Mouse (Mus musculus) embryo, embryonic 9.5 days (tissue): ENCODE measurements around the gene Prkcz.

Experiments
- DNase-seq: peaks from one replicate; pipeline ENCODE4 v3.0.0-alpha.2; 2017; ENCODE audit errors: extremely low spot score

Gene Prkcz

GRCm38 (mm10) chr4:155220213-155221100 is 140.7 kb downstream of the Prkcz start:
- DNase-seq, result no peak

DNA sequence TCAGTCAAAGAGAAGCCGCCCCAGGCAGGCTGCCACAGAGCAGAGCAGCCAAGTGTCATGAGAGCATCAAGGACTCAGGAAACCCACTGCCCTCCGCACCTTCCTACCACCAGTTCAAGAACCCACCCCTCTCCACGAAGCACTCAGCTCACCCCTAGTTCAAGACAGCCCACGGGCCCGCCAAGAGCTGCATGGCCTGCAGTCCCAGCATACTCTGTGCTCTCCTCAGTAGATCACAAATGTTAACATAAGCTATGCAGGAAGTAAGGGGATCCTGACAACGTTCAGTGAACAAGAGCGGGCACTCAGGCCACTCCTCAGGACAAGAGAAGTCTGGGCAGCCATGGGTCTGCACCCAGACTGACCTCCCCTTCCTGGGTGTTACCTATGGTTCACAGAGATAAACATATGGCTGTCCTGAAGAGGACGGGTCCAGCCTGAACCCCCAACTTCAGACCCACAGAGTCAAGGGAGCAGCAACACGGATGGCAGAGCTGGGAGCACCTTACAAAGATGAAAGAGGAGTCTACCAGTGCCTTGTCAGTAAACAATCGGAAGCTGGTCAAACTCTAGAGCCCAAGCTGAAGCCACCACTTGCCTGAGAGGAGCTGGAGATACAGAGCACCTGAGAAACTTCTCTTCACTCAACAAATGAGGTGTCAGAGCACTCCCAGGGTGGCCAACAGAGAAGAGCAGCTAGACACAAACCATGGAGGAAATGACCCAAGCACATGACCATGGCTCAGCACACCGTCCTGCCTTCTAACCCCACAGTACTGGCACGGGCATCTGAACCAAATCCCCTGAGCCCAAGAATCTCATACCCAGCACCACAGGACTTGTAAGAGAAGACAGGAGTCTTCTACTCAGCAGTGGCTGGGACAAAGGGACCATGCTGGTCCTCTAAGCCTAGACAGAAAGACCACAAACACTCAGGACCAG is 141.6 kb downstream of the Prkcz start:
- DNase-seq, result no peak

DNA sequence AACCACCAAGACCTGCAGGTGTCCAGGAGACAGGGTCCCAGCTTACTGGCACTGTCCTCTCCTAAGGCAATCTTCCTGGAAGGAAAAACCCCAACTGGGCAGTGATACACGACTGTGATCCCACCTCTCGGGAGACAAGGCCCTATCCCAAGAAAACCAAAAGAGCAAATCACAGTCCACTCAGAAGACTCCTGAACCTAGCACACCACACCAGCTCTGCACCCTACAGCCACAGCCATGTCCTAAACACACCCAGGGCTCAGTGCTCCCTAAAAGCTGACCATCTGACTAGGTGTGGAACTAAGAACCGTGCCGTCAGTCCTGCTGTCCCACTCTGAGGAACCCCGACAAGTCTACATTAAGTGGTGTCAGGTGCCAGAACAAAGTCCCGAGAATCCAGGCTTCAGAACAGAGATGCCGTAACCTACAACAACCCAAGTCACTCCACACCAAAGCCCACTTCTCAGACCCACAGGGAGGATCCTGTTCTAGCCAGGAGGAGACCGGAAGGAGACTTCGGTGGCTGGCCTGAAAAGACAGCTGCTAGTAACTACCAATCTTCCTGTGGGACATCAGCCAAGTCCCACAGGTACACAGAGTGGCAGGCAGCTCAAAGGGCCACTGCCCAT is 142.9 kb downstream of the Prkcz start:
- no peak for DNase-seq

- no peak for DNase-seq
Observed at GRCm38 (mm10) chr4:155217241-155218103, 143.7 kb downstream of the Prkcz start.

DNA sequence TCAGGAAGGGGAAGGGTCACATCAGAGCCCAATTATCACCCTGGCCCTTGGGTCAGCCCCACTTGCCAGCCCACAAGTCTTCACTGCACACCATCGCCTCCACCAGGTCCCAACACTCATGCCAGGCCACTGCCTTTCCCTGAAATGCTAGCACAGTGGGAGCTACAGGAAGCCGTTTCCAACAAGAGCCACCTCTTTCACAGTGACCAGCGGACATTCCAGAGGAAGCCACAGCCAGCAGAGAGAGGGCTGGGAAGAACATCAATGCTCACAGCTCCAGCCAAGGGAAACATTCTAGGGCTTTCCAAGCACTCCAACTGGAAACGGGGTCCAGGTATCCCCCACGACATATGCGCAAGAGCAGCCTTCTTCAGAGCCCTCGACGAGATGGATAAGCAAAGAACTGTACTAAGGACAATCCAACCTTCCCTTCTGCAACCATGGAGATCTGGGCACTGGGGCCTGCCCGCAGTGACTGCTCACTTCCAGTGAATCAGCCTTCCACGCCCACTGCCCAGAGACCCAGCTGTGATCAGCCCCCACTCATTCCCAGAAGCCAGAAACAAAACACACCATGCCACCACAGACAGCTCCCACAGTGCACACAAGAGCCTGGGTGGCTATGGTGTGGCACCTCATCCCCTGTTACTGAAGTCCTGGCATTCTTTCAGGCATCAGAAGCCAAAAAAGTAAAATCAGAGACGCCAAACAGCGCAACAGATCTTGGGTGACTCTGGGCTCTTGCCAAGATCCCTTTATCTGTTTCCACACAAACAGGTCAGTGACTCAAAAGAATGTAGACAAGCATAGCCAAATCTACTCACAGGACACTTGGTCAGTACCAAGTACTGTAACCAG is 145.2 kb downstream of the Prkcz start:
- no peak for DNase-seq

DNA sequence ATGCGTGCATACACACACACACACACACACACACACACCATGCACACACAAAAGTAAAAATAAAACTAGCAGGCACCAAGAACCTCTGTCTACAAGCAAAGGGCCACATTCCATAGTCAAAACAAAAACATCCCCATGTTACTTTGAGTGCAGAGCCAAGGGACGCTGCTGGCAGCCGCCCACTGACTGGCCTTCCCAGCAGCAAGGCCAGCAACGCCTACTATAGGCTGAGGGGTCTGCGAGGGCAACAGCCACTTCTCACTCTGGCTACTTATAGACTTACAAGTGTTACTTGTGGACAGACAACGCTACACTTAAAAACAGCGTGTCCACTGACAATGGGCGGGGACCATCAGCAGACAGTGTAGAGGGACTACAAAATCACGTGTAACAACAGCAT is 146.0 kb downstream of the Prkcz start:
- no peak for DNase-seq

DNA sequence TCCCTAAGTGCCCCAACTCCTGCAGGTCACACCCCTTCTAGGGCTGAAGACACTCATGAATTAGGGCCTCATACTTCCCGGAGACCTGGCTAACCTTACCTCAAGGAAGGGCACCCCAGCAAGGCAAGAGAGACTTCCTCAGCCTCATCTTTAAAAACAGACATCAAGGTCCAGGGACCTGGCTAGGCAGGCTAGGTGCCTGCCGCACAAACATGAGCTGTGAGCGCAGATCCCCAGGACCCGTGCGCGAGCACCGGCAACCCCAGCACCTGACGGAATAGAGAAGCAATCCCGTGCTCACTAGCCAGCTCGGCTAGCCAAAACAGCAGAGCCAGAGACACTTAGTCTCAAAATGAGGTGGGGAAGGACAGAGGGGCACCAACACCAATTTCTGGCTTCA is 146.4 kb downstream of the Prkcz start:
- DNase-seq, result no peak

- no peak for DNase-seq
Observed at GRCm38 (mm10) chr4:155214188-155214587, 147.0 kb downstream of the Prkcz start.

- DNase-seq, result no peak
Observed at GRCm38 (mm10) chr4:155213752-155214054, 147.5 kb downstream of the Prkcz start.

DNA sequence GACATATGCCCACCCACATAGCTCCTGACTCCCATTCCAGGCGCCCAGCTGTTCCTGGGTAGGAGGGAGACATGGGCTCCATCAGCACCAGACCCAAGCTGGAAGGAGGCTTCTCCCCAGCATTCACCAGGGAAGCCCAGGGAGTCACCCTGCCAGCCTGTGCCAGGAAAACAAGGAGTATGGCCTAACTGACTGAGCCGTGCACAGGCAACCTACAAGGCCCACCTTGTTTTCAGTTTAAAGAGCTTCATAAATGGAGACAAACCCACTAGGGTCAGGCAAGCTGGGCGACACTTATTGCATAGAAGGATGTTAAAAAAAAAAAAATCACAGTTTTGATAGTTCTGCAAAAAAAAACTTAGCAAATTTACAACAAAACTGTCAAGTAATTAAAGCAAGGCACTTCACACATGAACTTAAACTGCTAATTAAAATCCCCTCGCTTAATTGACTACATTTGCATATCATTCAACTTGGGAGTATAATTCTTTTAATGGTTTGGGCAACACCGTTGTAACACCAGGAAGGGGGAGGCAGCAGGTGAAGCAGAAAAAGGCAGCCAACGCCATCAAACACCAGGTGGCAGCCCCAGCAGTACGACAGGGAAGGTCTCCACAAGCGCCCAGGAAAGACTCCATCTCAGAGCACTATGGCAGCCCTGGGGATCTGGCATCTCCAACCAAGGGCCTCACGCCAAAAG is 148.0 kb downstream of the Prkcz start:
- DNase-seq, result no peak
